ENCODE assay signal across 15 mouse cellular contexts in genomic region chr8:13481596-13481995, GRCm38 (mm10). TPM values are rescaled to one million over a fixed set of nuclear protein-coding genes. Genes with fewer than 3 reads are reported as not detected.
DNase-seq lines count a peak whose midpoint lies in the region; ATAC-seq and TF ChIP-seq lines count a peak whose summit lies in the region.
"Had no signal": no experiment of that assay in that cellular context is flagged by ENCODE, and none has a peak within 500 bp of the region (broad histone marks: within the 10 kb centered on the region; RNA-seq: fewer than 3 reads in every experiment).

No protein-coding gene starts in this region.

- no peak overlapping the region for H3K27ac ChIP-seq in kidney, embryonic 16.5 days (ENCODE audit: low read length)
- no peak overlapping the region for H3K27ac ChIP-seq in left cerebral cortex, adult 2 months
- H3K27ac ChIP-seq: embryonic facial prominence, embryonic 15.5 days; layer of hippocampus, adult 2 months; neural tube, embryonic 13.5 days had no signal

- H3K4me3 ChIP-seq in kidney, embryonic 16.5 days (ENCODE audit: low read length), result no peak overlapping the region
- no peak overlapping the region for H3K4me3 ChIP-seq in left cerebral cortex, adult 2 months
- H3K4me3 ChIP-seq: embryonic facial prominence, embryonic 15.5 days; layer of hippocampus, adult 2 months; neural tube, embryonic 13.5 days had no signal

- no peaks in the 10 kb centered on the region for H3K4me1 ChIP-seq in kidney, embryonic 16.5 days (ENCODE audit: insufficient read depth, low read length)
- H3K4me1 ChIP-seq: embryonic facial prominence, embryonic 15.5 days; neural tube, embryonic 13.5 days had no signal

- H3K9me3 ChIP-seq in kidney, embryonic 16.5 days (ENCODE audit: low read length), result no peaks in the 10 kb centered on the region
- H3K9me3 ChIP-seq: embryonic facial prominence, embryonic 15.5 days; neural tube, embryonic 13.5 days had no signal

- no peak for ATAC-seq in kidney, embryonic 16.5 days (ENCODE audit: low FRiP score, low TSS enrichment)
- ATAC-seq: forebrain, embryonic 14.5 days had no signal

- peak; percentile 47 for DNase-seq in gastrocnemius, adult 18-20 months (ENCODE audit: low spot score)
- no peak for DNase-seq in gastrocnemius, postnatal 25 days
- DNase-seq in kidney, adult 8-10 months, result peak; percentile 82 to 83
- peak; percentile 63 for DNase-seq in kidney, postnatal 10 days
- DNase-seq in lung, postnatal 25 days (ENCODE audit: low spot score), result peak; percentile 41
- DNase-seq in left cerebral cortex, adult 2 months (ENCODE audit: extremely low spot score in 1 of 2, low spot score in 2 of 2), result no peak
- no peak for DNase-seq in cerebellum, postnatal 36 days
- DNase-seq: spleen, adult 18-20 months; thymus, postnatal 25 days had no signal

- H3K9ac ChIP-seq in kidney, embryonic 16.5 days (replicated peaks; ENCODE audit: low read length), result no peak overlapping the region
- H3K9ac ChIP-seq: embryonic facial prominence, embryonic 15.5 days; neural tube, embryonic 13.5 days had no signal

- no peaks in the 10 kb centered on the region for H3K36me3 ChIP-seq in kidney, embryonic 16.5 days (ENCODE audit: insufficient read depth, low read length)
- H3K36me3 ChIP-seq: embryonic facial prominence, embryonic 15.5 days; neural tube, embryonic 13.5 days had no signal

- no peak overlapping the region for H3K4me2 ChIP-seq in kidney, embryonic 16.5 days (replicated peaks; ENCODE audit: low read depth, low read length)
- H3K4me2 ChIP-seq: embryonic facial prominence, embryonic 15.5 days; neural tube, embryonic 13.5 days had no signal

- intact Hi-C loops in left cerebral cortex, adult 2 months (cut with DNase I), result no loop called here

- TF ChIP-seq CTCF in left cerebral cortex, adult 2 months (IDR thresholded peaks at IDR 0.05), result no peak

- H3K27me3 ChIP-seq in kidney, embryonic 16.5 days (ENCODE audit: insufficient read depth, low read length), result no peaks in the 10 kb centered on the region
- H3K27me3 ChIP-seq: embryonic facial prominence, embryonic 15.5 days; neural tube, embryonic 13.5 days had no signal

- 84% methylated on average over 3 of the region's 3 CpGs for WGBS in kidney, embryonic 16.5 days

RNA-seq across cellular contexts. Expression of gene Gas6, which starts 12.7 kb away (rescaled TPM):
- total RNA-seq in gastrocnemius, adult 18-20 months (2021), result 10 to 100 TPM; 68.0 to 69.5 TPM
- total RNA-seq in gastrocnemius, postnatal 25 days (2021), result 10 to 100 TPM; 66.3 to 67.5 TPM
- polyA plus RNA-seq in kidney, embryonic 16.5 days (2015; fragmentation: Nextera tagmentation; extraction: Ambion mirVana), result 70.1 and 76.9 TPM in 2 replicates
- total RNA-seq in left cerebral cortex, adult 2 months (2021), result 10 to 100 TPM; 96.8 to 98.7 TPM

RNA-seq across cellular contexts. Expression of gene Tmem255b, which starts 46.6 kb away (rescaled TPM):
- total RNA-seq in gastrocnemius, adult 18-20 months (2021), result 1 to 10 TPM; 1.3 to 2.8 TPM
- 1 to 10 TPM; 3.5 to 3.9 TPM for total RNA-seq in gastrocnemius, postnatal 25 days (2021)
- polyA plus RNA-seq in kidney, embryonic 16.5 days (2015; fragmentation: Nextera tagmentation; extraction: Ambion mirVana), result 0.95 and 1.4 TPM in 2 replicates
- total RNA-seq in left cerebral cortex, adult 2 months (2021), result 1 to 10 TPM; 3.6 to 5.9 TPM
- total RNA-seq: megakaryocyte progenitor cell, adult 5-6 weeks had no signal
- polyA plus RNA-seq: forebrain, embryonic 14.5 days had no signal

Comparison
In these comparisons a context has a peak if more than half of its experiments do, and no peak if none do; other contexts are left out.
1. DNase-seq: peak in gastrocnemius, adult 18-20 months (single experiment), kidney, adult 8-10 months (2 of 2), kidney, postnatal 10 days (single experiment) and lung, postnatal 25 days (single experiment); none in gastrocnemius, postnatal 25 days (single experiment), left cerebral cortex, adult 2 months (0 of 2) and cerebellum, postnatal 36 days (0 of 2).